Mouse (Mus musculus) cerebellum, adult 11 months (tissue): ENCODE data around the gene Pum3.
"Not testable (repeated sequence)": the region's sequence is repeated elsewhere in the genome, so short reads cannot be mapped to it uniquely, and the experiment has no call there.

Source experiments
- DNase-seq: peaks from one replicate; pipeline ENCODE4 v3.0.0; 2022

Pum3 gene

DNA sequence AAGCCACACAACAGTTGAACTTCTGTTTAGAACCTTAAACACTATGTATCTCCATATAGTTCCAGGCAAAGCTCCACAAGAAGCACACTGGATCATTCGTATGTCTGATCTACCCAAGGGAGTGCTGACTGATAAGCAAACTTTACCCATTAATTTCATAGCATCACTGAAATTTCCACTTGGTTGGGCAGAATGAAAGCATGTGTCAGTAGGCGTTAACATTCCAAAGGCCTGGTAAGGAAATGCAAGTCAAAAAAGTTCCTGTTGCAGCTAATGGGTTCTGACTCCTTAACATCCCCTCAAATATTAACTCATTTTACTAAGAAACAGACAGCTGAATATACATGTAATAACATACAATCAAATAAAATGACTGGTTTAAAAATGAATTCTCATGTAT is 37.2 kb downstream of the Pum3 start:
- no peak for DNase-seq

DNA sequence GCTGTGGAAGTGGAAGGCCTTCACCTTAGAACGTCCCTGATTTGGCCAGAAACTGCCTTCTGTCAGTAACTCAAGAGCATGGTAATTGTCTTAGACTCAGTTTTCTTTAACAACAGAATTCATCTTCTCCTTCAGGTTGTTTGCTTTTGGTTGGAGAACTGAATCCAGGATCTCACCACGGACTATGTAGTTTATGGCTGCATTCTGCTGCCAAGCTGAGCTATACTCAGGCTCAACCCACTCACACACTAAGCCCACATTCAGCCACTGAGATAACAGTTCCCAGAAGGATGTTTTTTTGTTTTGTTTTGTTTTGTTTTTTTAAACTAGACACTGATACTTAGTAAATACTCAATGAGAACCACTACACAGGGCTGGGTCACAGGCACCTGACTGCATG is 38.3 kb downstream of the Pum3 start:
- no peak for DNase-seq

- DNase-seq: not testable (repeated sequence)
Measured at GRCm38 (mm10) chr19:27389566-27389965, 40.1 kb downstream of the Pum3 start.

- DNase-seq: no peak
Measured at GRCm38 (mm10) chr19:27385304-27385703, 44.3 kb downstream of the Pum3 start.

DNA sequence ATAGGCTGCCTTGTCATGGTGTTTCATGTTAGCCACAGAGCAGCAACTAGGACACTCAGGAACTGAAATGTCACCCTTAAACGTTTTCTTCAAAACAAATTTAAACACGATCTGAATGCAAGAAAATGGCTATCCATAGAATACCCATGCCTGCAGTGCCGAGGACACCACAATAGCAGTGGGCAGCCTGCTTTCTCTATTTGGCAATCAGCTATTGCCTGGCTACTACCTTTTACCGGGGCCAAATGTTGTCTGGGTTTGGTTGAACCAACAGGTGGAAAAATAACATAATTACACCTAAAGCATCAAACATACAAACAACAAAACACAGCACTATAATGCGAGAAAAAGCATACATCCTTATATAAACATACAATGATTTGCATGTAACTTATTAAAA is 46.4 kb downstream of the Pum3 start:
- DNase-seq: no peak

- no peak for DNase-seq
Measured at GRCm38 (mm10) chr19:27382131-27382530, 47.5 kb downstream of the Pum3 start.

DNA sequence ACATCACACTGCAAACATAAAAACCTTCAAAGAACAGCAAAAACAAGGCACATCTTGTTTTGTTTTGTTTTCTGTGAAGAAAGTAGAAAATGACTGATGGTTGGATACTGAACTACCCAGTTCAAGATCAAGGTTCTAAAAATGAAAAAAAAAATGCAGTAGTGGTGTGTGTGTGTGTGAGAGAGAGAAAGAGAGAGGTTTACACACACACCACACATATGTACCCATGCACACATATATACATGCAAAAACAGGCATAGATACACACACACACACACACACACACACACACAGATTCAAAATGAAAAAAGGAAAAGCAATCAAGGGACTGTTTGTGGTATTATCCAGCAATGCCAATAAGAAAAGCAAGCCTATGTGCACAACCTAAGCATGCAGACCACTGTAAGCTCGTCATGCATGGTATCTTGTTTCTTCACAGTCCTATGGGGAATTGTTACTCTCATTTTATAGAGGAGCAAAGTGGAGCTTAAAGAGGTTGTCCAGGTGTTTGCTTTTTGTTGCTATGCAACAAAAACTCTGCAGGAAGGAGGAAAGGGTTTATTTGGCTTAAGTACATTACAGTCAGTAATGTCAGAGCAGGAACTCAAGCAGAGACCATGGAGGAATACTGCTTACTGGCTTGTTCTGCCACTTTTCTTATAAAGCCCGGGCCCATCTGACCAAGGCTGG is 49.8 kb downstream of the Pum3 start:
- DNase-seq: no peak

DNA sequence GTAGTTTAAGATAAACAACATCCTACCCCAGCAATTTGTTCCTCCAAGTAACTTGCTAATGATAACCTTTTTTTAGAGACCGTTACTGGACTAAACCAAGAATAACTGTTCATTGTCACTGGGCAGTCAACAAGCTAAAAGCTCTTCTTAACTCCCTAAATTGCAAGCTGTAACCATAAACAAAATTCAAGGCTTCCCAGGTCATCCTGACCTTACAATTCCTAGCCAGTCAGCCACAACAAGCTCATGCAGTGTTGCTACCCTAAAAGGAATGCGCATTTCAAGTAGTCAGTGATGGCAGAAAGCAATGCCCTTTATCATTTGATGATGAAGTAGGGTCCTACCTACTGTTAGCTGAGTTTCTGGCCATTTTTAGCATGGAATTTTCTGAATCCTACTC is 58.8 kb downstream of the Pum3 start:
- DNase-seq: no peak

- DNase-seq: no peak
Measured at GRCm38 (mm10) chr19:27370174-27370573, 59.5 kb downstream of the Pum3 start.

GRCm38 (mm10) chr19:27369461-27370135 is 60.0 kb downstream of the Pum3 start:
- no peak for DNase-seq

DNA sequence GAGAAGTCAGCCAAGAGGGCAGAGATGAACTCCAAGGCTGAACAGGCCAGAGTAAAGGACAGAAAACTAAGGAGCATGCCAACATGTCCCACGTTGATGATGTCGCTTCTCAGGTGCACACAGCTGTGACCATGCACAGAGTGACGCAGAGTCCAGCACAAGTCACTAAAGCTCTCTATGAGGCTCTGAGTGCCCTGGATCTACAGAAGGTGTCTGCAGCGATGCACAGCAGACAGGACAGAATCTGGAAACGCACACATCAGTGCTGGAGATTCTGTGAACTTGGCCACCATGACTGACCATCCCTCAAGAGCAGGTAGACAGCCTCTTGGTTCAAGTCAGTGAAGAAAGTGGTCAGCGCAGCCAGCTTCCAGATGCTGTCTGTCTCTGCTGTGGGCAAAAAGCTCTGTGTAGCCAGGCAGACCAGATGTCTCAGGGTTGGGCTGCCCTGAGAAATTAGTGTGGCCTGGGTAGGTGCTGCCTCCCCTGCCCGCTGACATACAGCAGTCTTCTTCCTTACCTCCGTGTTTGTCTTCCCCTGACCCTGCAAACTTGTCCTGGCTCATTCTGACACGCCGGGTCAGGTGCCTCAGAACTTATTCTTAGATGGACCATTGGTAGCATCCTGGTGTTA is 63.4 kb downstream of the Pum3 start:
- no peak for DNase-seq

DNA sequence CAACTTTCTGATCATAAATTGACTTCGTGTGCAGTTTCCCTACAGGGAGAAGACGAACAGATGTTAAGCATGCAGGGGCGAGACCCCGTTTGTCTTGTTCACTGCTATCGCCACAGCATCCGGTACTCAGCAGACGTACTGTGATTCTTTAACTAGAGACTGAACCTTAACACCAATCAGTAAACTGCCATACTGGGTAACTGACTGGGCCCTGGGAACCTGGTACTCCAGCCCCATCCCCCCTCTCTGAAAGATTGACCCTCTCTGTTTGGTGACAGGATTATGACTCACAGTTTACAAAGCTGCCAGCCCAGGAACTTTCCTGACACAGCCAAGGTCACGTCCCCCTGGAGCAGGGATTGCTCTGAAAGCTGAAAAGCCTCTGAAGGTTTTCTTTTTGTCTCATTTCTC is 65.1 kb downstream of the Pum3 start:
- DNase-seq: no peak

GRCm38 (mm10) chr19:27363891-27364290 is 65.7 kb downstream of the Pum3 start:
- DNase-seq: no peak

GRCm38 (mm10) chr19:27360381-27360780 is 69.2 kb downstream of the Pum3 start:
- no peak for DNase-seq

- DNase-seq: no peak
Measured at GRCm38 (mm10) chr19:27351700-27352099, 77.9 kb downstream of the Pum3 start.

GRCm38 (mm10) chr19:27346501-27346900 is 83.1 kb downstream of the Pum3 start:
- DNase-seq: no peak
